Mouse (Mus musculus): ENCODE data around the gene Fam98b.

Fam98b gene

GRCm38 (mm10) chr2:117303391-117304350, 54.1 kb downstream of the Fam98b start:
- DNase-seq (ENCODE audit: low spot score in 2 of 2), result peak; percentile 41 to 52

DNA sequence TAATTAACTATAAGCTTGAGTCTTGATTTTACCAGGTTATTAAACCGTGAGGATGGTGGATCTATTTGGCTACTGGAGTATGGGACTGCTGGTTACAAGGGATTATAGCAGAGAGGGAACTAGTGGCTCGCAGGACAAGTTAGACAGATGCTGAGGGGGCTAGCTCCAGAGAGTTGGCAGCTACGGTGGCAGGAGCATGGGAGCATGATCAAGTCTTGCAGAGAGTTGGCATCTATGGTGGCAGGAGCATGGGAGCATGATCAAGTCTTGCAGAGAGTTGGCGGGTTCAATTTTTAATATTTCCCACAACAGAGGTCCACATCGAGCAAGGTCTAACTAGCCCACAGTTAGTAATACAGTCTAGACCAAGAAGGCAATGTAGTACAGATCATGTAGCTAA, 55.4 kb downstream of the Fam98b start:
- no peak for DNase-seq (ENCODE audit: low spot score in 2 of 2)

- no peak for DNase-seq (ENCODE audit: low spot score in 2 of 2)
These were observed 58.4 kb downstream of the Fam98b start for GRCm38 (mm10) chr2:117307959-117308358.

- no peak for DNase-seq (ENCODE audit: low spot score in 2 of 2)
These were observed 59.5 kb downstream of the Fam98b start for GRCm38 (mm10) chr2:117309046-117309445.

- DNase-seq (ENCODE audit: low spot score in 2 of 2), result no peak
These were observed 61.8 kb downstream of the Fam98b start for GRCm38 (mm10) chr2:117311349-117311748.

- no peak for DNase-seq (ENCODE audit: low spot score in 2 of 2)
These were observed 62.5 kb downstream of the Fam98b start for GRCm38 (mm10) chr2:117312030-117312429.

- no peak for DNase-seq (ENCODE audit: low spot score in 2 of 2)
These were observed 62.9 kb downstream of the Fam98b start for GRCm38 (mm10) chr2:117312441-117312895.

DNA sequence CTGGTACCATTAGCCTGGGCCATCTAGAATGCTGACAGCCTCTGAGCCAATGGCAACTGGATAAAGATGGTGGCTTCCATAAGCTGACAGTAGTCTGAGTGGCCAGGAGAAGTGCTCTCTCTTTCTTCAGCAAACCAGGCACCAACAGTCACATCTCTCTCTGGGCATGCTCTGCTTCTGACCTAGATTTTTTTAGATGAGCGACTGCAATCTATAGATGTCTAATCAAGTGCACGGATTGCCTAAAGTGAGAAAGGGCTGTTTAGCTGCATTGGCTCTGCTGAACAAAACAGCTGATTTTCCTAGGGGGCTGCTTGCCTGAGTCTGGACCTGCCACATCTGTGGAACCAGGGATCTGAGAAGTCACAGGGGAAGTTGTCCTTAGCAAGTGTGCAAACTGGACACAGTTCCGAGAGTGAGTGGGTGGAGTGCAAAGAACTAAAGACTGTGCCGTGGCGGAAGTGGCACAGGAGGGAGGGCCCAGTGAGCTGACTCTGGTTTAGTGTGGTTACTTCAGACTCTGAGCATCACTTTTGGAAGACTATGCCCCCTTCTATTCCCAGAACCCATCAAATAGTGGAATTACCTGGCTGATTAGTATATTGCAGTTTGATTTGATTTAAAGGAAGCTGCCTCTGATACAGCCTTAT, 64.2 kb downstream of the Fam98b start:
- DNase-seq (ENCODE audit: low spot score in 2 of 2), result no peak

DNA sequence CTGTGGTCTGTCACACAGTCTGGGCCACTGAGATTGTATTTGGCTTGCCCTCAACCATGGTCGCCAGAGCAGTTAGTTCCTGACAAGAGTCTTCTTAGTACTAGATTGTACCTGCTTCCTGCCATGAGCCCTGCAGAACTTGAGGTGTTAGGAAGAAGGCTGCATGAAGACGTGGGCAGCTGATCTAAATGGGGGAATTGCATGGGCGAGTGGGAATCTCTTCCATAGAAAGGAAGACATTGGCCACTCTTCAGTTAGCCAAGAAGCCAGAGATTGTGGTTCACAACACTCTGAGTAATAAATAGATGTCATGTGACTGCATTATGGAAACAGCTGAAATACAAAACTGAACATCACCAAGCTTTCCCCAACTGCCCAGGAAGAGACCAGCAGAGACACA, 69.5 kb downstream of the Fam98b start:
- DNase-seq (ENCODE audit: low spot score in 2 of 2), result no peak

Data from spleen, postnatal 14 days (tissue).